Mouse (Mus musculus) c-Kit-positive CD71-negative TER-119-negative erythroid progenitor cells, embryonic 14.5 days (primary cell): ENCODE measurements around the gene Sec23ip.

ENCODE experiments used
- DNase-seq: peaks from one replicate; pipeline ENCODE4 v3.0.0-alpha.2; 2013; ENCODE audit warnings: low read depth

The Sec23ip gene

GRCm38 (mm10) chr7:128779305-128779704, 34.6 kb downstream of the Sec23ip start:
- DNase-seq: peak; percentile 39

DNA sequence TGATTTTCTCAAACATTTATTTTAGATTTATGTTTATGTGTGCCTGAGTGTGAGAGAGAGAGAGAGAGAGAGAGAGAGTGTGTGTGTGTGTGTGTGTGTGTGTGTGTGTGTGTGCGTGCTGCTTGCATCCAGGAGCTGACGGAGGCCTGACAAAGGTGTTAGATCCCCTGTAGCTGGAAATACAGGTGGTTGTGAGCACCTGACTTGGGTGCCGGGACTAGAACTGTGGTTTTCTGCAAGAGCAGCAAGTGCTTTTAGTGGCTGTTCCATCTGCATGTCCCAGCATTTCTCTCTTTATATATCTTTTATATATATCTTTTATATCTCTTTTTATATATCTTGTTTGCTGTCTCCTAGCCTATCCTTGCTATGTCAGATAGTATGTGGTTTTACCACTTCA, 37.1 kb downstream of the Sec23ip start:
- DNase-seq: no peak

- DNase-seq: no peak
Observed at GRCm38 (mm10) chr7:128790045-128790444, 45.3 kb downstream of the Sec23ip start.

- no peak for DNase-seq
Observed at GRCm38 (mm10) chr7:128793464-128793863, 48.7 kb downstream of the Sec23ip start.

DNA sequence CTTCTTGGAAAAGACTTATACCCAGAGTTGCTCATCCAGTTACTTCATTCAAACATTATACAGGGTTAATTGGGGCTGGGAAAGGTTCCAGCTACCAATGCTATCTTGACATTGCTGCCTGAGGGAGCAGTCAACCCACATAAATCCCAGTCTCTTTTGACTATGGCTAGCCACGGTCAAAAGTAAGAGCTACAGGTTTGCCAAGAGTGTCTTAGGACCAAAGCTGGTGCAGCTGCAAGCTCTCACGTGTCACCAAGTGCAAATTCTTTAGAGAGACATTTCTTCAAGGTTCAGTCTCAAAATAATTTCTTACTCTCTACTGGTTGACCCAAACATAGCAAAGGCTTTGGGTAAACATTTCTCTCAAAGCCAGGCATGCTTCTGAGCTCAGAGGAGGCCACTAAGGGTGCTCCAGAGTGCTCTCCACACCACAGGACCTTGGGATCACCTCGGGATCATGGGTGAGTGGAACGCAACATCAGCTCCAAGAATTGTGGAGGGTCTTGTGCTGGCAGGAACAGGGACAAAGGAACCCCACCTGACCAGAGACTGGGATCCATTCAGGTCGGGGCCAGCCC, 80.3 kb downstream of the Sec23ip start:
- DNase-seq: no peak

DNA sequence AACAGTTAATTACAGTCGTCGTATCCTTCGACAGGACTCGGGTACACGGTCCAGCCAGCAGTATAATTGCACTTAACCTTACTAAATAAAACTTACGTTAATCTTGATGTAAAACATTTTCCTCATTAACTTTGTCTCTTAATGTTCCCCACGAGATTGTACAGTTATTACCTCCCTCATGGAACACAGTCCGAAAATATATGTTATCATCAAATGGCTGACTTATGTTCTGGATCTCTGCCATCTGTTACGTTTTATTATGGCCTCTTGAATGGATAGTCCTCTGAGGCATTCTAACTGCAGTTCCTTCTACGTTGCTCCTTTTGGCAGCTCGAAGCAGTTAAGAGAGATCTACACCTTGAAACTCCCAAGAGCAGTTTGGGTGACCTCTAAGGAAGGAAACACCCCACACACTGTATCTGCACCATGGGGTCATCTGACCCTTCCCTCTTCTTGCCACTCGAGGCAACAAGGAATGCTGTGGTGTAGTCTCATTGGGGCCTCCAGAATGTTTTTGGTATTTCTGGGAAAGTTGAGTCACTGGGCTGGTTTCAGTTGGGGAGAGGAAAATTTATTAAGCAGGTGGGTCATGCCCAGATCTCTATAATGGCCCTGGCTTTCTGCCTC, 87.8 kb downstream of the Sec23ip start:
- DNase-seq: no peak

GRCm38 (mm10) chr7:128833196-128833595, 88.5 kb downstream of the Sec23ip start:
- no peak for DNase-seq
